10 mouse cellular contexts compared by ENCODE assay signal in the genomic region with DNA sequence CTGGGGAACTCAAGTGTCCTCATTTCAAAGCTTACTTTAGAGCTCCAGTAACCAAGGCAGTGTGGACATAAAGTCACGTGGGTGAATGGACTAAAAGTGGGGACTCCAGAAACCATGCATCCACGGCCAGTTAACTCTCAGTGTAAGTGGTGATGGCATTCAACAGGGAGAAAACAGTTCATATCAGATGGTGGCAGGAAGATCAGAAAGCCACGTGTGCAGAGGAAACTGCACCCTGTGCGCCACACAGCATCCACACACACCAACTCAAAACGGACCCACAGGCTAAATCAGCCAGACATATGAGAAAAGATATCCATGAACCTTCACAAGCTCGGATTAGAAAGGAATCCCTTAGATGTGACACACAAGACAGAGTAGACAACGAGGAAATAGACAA. TPM values are rescaled to one million over a fixed set of nuclear protein-coding genes. Genes with fewer than 3 reads are reported as not detected.
"Had no signal": no experiment of that assay in that cellular context is flagged by ENCODE, and none has a peak within 500 bp of the region (broad histone marks: within the 10 kb centered on the region; RNA-seq: fewer than 3 reads in every experiment).

No protein-coding gene starts in this region.

- H3K4me1 ChIP-seq: midbrain, embryonic 12.5 days had no signal

- ATAC-seq: midbrain, embryonic 16.5 days had no signal

- H3K4me3 ChIP-seq: limb, embryonic 13.5 days; midbrain, embryonic 12.5 days had no signal

- H3K27me3 ChIP-seq: limb, embryonic 13.5 days; midbrain, embryonic 12.5 days had no signal

- H3K36me3 ChIP-seq: limb, embryonic 13.5 days; midbrain, embryonic 12.5 days had no signal

- DNase-seq: kidney, adult 8-10 months; kidney, postnatal 25 days; left cerebral cortex, postnatal 4 days; lung, adult 18-20 months; right cerebral cortex, postnatal 14 days had no signal

- H3K9me3 ChIP-seq: limb, embryonic 13.5 days; midbrain, embryonic 12.5 days had no signal

- H3K27ac ChIP-seq: limb, embryonic 13.5 days; liver, embryonic 14.5 days; midbrain, embryonic 12.5 days; stomach, postnatal 0 days had no signal

RNA-seq across cellular contexts. Expression of a gene that starts 23.2 kb away (rescaled TPM):
- polyA plus RNA-seq: midbrain, embryonic 12.5 days had no signal
